Mouse (Mus musculus) ES-E14 (cell line): ENCODE results near the gene Gm13305.
"Not testable (repeated sequence)": the region's sequence is repeated elsewhere in the genome, so short reads cannot be mapped to it uniquely, and the experiment has no call there.

ENCODE experiments used
- HCFC1 ChIP-seq: IDR thresholded peaks from 2 replicates; pipeline ENCODE4 v1.6.1; 2012; ENCODE audit warnings: low read length, inconsistent platforms, borderline replicate concordance; ENCODE audit not compliant: insufficient read depth
- ZC3H11A ChIP-seq: IDR thresholded peaks from 2 replicates; pipeline ENCODE4 v1.6.1; 2012; ENCODE audit warnings: low read depth, mild to moderate bottlenecking, inconsistent platforms, low read length, borderline replicate concordance
- ZNF384 ChIP-seq: IDR thresholded peaks from 2 replicates; pipeline ENCODE4 v1.6.1; 2012; ENCODE audit warnings: low read depth, low read length, inconsistent platforms

DNA sequence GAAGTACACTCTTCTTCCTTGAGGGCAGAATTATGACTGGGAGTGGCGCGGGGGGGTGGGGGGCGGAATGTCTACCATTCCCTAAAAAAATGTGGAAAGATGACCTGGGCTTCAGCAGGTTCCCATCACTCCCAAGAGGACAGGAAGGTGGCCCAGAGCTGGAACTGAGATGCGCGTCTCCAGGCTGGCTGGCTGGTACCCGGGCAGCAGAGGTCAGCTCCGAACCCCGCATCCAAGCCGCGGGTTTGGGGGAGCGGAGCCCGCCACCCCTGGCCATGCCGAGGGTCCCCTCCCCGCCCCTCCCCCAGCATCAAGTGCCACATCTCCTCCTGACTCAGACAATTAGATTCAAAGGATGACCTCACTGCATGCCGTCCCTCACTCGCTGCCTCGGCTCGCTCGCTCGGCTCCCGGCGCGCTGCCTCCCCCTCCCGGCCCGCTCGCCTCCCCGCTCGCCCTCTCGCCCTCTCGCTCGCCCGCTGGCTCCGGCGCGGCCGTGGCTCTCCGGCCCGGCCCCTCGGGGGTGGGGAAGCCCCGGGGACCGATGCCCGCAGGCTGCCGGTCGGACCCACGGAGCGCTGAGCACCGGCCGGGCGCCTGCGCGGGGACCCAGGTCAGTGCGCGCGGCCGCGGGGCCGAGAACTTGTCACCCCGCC, 16.0 kb upstream of the Gm13305 start:
- not testable (repeated sequence) for TF ChIP-seq ZC3H11A, ZNF384, HCFC1
